Mouse (Mus musculus): ENCODE results near the gene Zbtb7b.

DNA sequence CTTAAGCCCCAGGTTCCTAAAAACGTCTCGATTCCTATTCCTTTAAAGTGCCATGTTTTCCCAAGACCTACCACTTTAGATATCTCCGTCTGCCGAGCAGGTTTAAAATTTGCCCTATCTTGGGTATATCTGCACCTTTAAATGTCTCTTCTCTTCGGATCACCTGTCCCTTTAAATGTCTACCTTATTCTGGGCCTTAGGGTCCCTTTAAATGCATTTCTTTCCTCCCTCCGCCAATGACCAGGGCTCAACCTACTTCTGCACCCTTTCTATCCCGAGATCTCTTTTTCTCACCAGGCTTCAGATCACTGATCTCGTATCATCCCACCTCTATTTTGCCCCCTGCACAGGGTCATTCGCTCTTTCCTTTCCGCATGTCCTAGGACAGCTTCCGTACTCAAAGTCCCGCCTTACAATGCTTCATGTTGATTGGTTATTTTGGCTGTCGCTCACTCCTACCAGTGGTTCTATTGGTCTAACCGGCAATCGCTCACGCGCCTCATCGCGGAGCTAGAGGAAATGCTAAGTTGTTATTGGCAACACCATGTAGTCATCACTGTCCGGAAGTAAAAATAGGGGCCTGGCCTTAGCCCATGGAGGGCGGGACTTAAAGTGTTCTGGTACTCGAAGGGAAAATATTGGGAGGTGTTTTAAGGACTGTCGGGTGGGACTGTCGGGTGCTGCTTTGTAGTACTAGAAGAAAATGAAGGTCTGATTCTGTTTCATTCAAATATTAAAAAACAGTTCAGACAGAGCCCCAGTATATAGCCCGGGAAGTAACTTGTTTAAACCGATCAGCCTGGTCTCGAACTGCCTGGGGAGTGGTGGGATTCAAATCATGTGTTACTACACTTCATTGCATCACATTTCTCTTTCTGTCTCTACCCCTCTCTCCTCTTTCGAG is 17.2 kb upstream of the Zbtb7b start, which contains the start of gene Flad1:
- TF ChIP-seq POLR2A (IDR thresholded peaks at IDR 0.05; ENCODE audit: borderline replicate concordance, low read depth, low read length) (no peak), CTCF (IDR thresholded peaks at IDR 0.05; ENCODE audit: low read depth, low read length) (no peak)

All from bone marrow macrophage, adult 2 months (primary cell).